Mouse (Mus musculus): Measurements from ENCODE around the gene Smok3c. TPM values are rescaled to one million over a fixed set of nuclear protein-coding genes. Genes with fewer than 3 reads are reported as not detected.
"Not testable (repeated sequence)": the region's sequence is repeated elsewhere in the genome, so short reads cannot be mapped to it uniquely, and the experiment has no call there.

The Smok3c gene
- not detected for total RNA-seq (2021)
- long read RNA-seq: 0 reads

DNA sequence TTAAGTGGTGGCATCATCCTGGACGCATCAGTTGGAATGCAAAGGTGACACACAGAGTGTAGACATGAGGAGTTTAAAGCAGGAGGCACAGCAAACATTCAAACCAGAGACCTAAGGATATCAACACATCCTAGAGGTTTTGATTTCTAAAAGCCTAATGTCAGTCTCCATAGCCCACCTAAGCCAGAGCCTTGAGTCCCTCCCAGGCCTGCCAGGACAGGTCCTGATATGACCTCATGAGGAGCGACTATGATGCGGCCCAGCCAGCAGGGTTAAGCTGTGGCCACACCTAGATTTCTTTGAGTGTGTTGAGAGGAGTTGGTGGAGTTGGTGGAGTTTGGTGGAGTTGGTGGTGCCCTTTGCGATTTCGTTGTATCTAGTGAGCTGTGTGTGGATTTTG is at the start of gene Smok3c:
Smok3c (plus strand) TSS at position 301 of the 400 bp plus-strand sequence.
- not testable (repeated sequence) for DNase-seq (ENCODE audit: low spot score in 2 of 2)

DNA sequence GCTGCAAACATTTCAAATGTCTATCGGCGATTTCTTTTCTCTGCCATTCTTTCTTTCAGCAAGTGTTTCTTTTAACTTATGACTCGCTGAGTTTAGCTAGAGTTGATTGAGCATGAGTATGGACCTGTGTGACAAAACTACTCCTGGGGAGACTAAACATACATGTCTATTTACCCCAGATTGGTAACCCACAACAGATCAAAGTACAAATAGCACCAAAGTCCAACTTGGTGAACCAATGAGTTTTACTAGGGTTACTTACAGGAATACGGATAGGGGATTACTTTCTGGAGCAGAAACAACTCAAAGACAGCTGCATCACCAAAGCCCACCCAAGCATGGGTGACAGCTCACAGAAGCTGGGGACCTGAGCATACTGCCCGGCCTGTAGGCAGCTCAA is 43.6 kb upstream of the Smok3c start:
- DNase-seq (ENCODE audit: low spot score in 2 of 2): no peak

DNA sequence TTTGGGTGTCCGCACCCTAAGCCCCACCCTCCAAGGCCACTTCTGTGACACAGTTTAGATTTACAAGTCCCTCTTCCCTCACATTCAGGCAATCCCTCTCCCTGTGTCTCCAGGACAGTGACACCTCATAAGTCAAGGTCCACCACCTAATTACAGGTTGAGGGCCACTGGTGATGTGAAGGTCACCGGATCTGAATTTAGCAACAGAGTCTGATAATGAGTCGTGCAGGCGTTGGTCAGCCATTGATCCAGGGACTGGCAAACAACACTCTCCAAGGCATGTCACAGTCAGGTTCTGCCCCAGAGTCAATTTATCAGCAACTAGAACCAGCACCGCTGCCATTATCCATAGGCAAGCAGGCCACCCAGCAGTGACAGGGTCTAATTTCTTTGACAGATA is 40.6 kb upstream of the Smok3c start:
- no peak for DNase-seq (ENCODE audit: low spot score in 2 of 2)

DNA sequence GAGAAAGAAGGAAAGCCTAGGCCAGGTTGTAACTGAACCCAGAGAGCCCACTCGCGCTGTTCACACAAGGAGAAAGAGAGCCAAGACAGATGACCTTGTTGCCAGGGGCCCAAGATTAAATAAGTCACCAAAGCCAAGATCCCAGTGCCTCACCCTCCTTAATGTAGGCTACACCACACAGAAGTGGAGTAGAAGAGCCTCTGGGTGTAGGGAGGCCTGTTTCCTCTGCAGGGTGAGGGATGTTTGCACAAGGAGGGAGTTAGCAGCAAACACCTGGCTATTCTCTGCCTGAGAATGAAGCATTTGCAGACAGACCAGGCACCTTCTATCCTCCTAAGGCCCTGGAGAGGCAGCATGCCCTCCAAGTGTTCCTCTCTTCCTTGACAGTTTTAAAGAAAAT is 36.5 kb upstream of the Smok3c start:
- DNase-seq (ENCODE audit: low spot score in 2 of 2): no peak

DNA sequence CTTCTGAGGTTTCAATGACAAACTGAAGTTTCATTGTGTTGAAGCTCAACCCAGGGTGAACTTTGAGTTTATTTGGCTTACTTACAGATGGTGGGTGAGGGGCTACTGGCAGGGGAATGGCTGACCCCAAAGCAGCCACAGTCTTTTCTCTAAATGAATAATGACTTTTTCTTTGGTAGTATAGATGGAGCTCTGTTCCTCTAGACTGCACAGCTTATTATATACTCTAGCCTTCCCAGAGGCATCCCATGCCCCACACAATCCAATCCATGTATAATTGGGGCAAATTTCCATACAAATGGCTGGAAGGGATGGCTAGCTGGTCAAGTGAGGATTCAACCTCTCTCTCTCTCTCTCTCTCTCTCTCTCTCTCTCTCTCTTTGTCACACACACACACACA is 36.0 kb upstream of the Smok3c start:
- DNase-seq (ENCODE audit: low spot score in 2 of 2): no peak

DNA sequence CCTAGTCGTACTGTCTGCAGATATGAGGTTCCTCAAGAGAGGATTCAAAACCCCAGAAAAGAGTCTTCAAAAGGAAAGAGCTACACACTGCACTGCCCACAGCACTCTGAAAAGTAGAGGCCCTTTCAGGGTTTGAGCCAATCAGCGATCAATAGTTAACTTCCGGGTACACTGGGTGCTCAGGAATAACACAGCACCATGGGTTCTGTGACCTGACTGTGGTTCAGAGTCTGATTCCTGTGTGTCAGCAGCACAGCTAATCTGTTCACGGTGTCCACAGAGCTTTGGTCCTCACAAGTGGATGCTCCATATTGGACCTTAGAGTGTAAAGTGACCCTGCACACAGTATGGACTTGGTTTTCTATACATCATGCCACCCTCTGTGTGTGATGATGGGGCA is 33.4 kb upstream of the Smok3c start:
- not testable (repeated sequence) for DNase-seq (ENCODE audit: low spot score in 2 of 2)

- DNase-seq (ENCODE audit: low spot score in 2 of 2): not testable (repeated sequence)
Measured at GRCm38 (mm10) chr5:138020961-138021479, 32.0 kb upstream of the Smok3c start, which contains the start of the genes Smok3a and Smok3b. Gene Smok3a, plus strand, starts transcription at chr5:138021261. Gene Smok3b, plus strand, starts transcription at chr5:138021429.

- no peak for DNase-seq (ENCODE audit: low spot score in 2 of 2)
Measured at GRCm38 (mm10) chr5:138073803-138074202, 20.8 kb downstream of the Smok3c start.

DNA sequence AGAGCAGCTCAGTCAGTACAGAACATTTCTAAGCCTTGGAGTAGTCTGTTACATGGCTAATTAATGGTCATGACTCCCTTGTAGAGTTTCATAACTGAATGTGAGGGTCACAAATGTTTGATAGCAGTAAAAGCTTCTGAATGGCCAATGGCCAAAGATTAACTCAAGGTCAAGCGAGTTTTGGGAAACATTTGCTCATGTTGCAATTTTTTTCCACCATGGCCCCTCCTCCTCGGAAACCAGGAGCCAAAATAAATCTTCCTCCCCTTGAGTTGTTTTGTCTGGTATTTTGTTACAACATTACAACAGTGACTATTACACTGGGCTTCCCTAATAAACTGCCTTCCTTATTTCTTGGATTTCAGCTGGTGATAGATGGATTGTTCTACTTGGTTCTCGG is 22.7 kb downstream of the Smok3c start:
- no peak for DNase-seq (ENCODE audit: low spot score in 2 of 2)

DNA sequence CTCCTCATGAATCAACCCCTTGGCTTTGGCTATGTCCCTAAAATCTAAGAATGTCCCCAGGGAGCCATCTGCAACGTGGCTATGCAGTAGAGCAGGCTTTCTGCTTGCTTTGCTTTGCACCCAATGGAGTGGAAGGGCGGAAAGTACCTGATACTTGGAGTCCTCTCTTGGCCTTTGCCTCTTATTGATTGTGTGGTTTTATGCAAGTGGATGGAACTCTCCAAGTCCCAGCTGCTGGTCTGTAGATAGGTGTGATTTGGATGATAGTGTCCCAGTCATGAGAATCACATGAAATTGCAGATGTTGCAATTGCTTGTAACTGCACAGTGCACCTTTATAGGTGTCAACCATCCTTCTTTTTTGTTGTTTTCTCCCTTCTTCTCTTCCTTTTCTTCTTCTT is 23.2 kb downstream of the Smok3c start:
- DNase-seq (ENCODE audit: low spot score in 2 of 2): no peak

DNA sequence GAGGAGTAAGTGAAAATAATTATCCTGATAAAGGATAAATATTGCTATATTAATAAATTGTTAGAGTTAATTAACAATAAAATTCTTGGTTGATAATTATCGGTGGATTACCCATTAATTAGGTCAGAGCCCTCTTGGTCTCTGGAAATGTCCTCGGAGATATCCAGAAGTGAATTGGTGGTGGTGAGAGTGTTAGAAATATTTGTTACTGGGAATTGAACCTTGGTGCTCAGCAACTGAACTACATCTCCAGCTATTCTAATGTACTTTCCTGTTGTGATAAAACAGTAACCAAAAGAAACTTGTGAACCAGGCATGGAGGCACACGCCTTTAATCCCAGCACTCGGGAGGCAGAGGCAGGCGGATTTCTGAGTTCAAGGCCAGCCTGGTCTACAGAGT is 27.5 kb downstream of the Smok3c start:
- DNase-seq (ENCODE audit: low spot score in 2 of 2): no peak

GRCm38 (mm10) chr5:138081446-138081845 is 28.5 kb downstream of the Smok3c start:
- DNase-seq (ENCODE audit: low spot score in 2 of 2): no peak

DNA sequence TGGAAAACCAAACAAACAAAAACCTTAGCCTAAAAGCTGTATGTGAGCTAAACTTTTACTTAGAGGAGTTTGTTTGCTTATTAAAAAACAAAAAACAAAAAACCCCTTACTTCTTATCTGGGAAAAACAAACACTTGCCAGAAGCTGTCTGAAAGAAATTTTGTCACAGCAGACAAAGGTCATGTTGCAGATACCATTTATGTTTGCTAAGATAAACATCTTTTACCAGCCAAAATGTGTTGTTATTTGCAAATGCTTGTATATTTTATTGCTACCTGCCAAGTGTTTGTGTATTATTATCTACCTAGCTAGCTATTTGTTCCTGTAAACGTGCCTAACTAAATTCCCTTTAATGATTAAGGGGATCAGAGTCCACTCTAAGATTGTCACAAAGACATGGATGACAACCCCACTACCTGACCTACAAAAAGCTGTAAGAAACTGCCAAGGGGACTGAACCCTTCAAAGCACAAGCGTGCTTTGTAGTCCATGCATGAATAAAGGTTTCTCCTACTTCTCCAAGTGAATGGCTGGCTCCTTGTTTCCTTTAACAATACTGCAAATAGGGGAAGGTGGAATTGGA is 30.4 kb downstream of the Smok3c start:
- DNase-seq (ENCODE audit: low spot score in 2 of 2): no peak

- DNase-seq (ENCODE audit: low spot score in 2 of 2): no peak
Measured at GRCm38 (mm10) chr5:138083936-138084335, 30.9 kb downstream of the Smok3c start.

DNA sequence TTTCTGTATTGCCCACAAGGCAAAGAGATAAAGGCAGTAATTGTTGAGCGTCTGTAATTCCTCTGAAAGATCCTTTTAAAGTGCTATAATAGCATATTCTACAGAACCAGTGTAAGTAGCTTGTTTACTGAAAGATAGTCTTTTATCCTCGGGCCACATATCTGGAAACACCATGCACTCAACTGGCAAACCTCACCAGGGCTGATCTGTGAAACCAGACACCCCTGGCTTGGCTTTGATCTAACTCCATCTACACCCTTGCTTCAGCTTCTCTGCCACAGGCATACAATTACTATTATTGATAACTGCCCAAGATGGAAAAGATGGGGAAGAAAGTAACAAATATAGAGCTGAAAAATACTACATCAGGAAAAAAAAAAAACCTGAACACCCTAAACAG is 31.5 kb downstream of the Smok3c start:
- DNase-seq (ENCODE audit: low spot score in 2 of 2): no peak

- DNase-seq (ENCODE audit: low spot score in 2 of 2): peak; percentile 61 to 85
Measured at GRCm38 (mm10) chr5:138084996-138085395, 32.0 kb downstream of the Smok3c start, which contains the start of gene Zkscan1. Gene Zkscan1, plus strand, starts transcription at chr5:138085084.

GRCm38 (mm10) chr5:138085421-138085911 is 32.5 kb downstream of the Smok3c start:
- peak in 1 of 2 experiments; percentile 22 for DNase-seq (ENCODE audit: low spot score in 2 of 2)

DNA sequence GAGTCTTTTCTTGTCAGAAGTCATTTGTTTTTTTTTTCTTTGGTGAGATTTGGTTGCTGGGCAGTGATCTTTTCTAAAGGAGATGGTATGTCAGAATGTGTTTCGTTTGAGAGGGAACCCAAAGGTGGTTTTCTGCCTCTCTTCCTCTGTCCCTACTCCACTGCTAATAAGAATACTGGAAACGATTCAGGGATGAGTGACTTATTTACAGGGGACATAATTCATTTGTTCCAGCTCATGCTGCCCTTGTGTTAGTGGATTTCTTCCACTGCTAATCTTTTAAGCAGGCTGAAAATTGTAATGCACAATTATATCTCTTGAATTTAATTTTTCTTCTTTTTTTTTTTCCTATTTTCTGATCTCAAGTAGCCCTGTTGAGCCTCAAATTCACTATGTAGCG is 33.8 kb downstream of the Smok3c start:
- DNase-seq (ENCODE audit: low spot score in 2 of 2): no peak

DNA sequence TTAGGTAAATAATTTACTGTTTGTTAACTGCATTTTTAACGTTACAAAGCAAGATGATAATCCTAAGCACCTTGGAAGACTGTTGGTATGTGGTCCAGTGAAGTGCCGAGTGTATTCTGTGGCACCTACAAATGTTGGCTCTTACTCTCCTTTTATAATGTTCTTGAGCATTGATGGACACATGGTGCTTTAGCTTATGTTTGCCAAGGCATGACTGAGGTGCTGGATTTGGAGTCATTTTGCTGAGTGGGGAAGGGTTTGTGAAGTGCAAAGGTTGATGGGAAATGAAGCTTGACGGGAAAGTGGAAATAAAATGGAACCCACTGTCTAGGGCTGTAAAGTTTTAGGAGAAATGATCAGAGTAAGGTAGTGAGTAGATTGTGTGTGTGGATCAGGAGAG is 35.4 kb downstream of the Smok3c start:
- DNase-seq (ENCODE audit: low spot score in 2 of 2): no peak

DNA sequence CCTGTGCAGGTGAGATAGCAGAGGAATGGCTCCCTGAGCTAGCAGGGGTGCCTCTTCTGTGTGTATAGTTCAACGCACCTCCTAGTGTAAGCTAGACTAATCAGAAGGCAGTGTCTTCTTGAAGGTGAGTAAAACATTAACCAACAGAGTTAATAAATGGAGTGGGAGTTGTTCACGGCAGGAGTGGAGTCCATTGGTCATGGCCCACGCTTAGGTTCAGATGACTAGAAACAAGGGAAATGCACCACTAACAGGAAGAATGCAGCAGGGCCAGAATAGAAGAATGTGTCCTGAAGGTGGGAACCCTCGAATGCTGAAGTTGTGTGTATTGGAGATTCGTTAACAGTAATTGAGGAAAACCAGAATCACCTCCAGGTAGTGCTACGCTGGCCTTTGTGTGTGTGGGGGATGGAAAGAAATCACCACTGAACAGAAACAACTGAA is 36.1 kb downstream of the Smok3c start:
- no peak for DNase-seq (ENCODE audit: low spot score in 2 of 2)

GRCm38 (mm10) chr5:138090271-138090670 is 37.3 kb downstream of the Smok3c start:
- DNase-seq (ENCODE audit: low spot score in 2 of 2): no peak

GRCm38 (mm10) chr5:138090737-138091136 is 37.7 kb downstream of the Smok3c start:
- no peak for DNase-seq (ENCODE audit: low spot score in 2 of 2)

GRCm38 (mm10) chr5:138092771-138093170 is 39.8 kb downstream of the Smok3c start:
- no peak for DNase-seq (ENCODE audit: low spot score in 2 of 2)
